Mouse (Mus musculus) ES-CJ7 (cell line): ENCODE data around the gene Nr6a1.

Experiments used
- DNase-seq: peaks from one replicate; pipeline ENCODE4 v3.0.0; 2011; ENCODE audit warnings: low read depth, low spot score

The Nr6a1 gene

GRCm38 (mm10) chr2:38678947-38679346 lies 248.5 kb downstream of the Nr6a1 start:
- DNase-seq = no peak

DNA sequence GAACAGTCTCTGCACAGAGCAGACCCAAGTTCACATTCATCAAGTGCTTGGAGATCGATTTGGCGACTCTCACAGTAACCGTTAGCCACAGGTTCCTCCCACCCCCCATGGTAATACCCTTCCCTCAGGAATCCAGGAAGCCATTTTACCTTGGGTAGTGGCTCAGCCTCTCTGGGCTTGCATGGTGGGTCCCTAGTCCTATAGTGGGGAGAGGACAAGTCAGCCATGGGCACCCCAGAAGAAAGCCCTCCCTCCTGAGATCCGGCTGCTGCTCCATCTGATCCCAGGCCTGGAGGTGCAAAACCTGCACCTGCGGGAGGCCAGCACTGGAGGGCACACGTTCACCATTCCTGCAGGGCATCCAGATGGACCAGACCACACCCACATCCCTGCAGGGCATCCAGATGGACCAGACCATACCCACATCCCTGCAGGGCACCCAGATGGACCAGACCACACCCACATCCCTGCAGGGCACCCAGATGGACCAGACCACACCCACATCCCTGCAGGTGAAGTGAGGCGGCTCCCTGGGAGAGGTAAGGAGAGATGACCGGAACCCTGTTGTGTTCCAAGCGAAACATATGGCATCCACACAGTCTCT lies 252.0 kb downstream of the Nr6a1 start:
- DNase-seq = no peak
